Mouse (Mus musculus): ENCODE measurements at regions not wholly inside any gene's neighbourhood (a gene's known extent, or its start where the extent isn't known, plus 50 kb on each side); places are given as distances from the start of the nearest gene placed in this dataset.

DNA sequence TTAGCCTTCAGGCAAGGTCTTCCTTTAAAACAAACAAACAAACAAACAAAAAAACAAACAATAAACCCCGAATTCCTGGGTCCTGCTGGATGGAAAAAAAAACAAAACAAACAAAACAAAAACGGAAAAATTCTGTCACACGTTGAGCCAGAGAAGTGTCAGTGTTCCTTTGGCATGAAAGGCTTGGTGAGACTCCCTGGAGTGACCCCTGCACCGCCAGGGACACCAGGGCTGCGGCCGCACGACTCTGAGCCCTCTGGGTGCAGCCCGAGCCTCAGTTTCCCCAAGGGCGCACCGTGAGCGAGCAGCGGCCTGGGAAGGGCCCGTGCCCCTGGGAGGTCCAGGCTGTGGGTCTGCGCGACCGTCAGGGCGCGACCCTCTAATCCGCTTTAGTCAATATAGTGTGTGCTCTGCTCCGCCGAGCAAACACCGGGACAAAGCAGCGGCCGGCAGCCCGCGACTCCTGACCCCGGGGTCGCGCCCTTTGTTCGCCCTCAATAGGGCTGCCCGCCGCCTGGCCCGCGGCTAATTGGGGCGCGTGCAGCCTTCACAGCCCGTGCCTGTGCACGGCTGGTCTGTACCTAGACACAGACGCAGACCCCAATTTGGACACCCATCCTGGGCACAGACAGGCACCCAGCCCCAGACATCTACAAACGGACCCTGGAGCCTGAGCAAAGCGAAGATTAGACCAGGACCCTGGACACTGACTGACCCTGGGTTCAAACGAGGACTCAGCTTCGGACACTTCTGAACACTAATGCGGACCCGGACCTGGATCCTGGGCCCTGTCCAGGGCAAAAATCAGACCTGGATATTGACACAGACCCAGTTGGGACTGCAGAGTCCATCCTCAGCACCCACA, 74.0 kb upstream of the Ppara start:
- DNase-seq (ENCODE audit: low spot score) = no peak

DNA sequence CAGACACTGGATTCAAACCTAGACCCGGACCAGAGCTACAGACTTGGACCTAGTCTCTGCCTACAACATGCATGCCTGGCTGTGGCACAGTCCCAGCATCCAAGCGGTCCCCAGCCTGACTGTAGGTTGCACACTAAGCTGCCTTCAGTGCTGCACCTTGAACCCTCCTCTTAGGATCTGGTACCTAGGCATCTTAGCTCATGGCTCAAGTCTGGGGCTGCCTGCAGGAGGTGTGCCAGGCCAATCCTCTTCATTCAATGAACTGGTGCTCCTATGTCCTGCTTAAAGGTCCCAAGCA, 73.4 kb upstream of the Ppara start:
- no peak for DNase-seq (ENCODE audit: low spot score)

DNA sequence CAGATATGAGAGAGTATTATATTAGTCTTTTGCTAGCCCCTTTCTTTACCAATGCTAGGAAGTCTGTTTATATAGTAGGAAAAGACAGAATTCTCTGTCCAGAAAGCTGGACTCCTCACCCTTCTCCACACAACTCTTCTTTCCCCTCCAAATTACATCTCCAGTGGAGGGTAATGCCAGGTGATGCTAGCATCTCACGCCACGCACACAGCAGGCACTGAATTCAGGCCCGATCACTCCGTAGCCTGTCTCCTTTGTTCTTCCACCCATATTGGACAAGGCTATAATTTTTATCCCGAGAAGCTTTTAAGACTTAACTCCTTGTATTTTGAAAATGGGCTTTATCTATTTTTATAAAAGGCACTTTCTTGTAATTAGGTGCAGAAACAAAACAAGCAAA, 73.0 kb upstream of the Ppara start:
- DNase-seq (ENCODE audit: low spot score) = no peak

DNA sequence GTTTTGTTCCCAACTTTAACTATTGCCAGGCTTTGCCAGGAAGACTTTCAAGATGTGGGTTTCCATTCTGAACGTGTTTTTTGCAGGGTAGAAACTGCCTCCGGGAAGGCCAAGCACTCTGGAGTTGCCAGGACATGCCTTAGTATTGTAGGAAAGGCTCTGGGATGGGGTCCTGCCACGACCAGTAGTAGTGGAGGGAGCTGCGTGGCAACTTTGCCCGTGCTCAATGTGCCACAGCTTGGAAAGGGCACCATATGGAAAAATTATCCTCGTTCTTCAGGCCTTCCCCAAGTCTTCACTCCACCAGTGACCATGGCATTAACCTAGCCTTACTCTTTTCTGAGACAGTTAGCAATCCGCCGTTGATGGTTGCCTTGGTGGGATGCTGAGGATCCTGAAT, 72.5 kb upstream of the Ppara start:
- DNase-seq (ENCODE audit: low spot score) = no peak

DNA sequence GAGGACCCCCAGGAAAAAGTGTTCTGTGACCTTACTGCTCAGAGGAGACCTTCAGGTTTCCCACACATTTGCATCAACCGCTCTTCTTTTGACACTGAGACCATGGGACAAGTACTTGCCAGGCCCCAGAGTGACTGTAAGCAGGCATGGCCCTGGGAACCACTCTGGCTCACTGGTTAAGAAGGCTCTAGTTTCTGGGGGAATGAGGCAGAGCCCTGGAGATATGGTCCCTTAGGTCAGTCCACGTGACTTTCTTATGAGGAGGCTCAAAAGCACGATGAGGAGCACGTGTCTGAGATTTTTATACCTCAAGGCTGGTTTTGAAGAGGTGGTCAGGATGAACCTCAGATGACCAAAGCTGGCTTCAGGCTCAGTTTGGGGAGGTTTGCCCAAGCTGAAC, 72.1 kb upstream of the Ppara start:
- DNase-seq (ENCODE audit: low spot score) = no peak

DNA sequence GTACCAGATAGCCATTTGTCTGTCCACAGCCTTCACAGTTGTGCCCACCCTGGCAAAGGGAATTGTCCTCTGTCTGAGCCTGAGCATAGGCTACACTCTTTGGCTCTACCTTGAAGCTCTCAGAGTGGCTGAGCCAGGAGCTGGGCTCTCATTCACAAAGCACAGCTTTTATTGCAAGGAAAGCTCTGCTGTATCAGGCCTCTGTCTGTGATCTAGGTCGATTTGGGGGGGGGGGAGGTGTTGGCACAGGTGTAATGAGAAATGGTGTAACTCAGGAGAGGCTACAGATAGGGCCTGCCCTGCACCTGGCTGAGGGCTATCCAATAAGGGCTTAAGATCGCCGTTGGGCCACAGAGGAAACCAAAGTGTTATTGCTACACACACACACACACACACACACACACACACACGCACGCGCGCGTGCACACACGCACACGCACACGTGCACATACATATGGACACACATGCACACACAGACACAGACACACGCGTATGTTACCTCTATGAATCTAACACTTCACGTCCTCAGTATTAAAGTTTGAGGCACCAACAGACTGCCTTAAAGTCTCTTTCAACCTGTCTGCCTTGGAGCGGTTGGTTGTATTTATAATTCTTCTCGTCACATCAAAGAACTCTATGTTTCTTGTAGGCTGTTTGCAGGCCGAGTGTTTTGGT, 70.9 kb upstream of the Ppara start:
- no peak for DNase-seq (ENCODE audit: low spot score)

DNA sequence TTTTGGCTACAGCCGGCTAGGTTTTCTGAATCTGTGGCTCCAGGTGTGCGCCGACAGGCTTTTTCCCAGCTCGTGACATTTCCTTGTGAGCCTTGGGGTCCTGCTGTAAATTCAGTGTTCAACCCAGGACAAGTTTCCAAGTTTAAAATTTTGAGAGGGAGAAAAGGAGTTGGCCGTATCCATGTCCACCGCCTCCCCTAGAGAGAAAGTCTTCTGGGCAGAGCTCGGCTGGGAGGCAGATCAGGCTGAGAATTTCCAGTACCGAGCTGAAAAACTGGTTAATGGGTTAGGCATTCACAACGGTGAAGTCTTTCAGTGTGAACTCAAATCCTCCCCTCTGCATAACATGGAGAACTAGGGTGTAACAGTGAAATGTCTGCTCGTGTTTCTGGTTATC, 70.4 kb upstream of the Ppara start:
- no peak for DNase-seq (ENCODE audit: low spot score)

DNA sequence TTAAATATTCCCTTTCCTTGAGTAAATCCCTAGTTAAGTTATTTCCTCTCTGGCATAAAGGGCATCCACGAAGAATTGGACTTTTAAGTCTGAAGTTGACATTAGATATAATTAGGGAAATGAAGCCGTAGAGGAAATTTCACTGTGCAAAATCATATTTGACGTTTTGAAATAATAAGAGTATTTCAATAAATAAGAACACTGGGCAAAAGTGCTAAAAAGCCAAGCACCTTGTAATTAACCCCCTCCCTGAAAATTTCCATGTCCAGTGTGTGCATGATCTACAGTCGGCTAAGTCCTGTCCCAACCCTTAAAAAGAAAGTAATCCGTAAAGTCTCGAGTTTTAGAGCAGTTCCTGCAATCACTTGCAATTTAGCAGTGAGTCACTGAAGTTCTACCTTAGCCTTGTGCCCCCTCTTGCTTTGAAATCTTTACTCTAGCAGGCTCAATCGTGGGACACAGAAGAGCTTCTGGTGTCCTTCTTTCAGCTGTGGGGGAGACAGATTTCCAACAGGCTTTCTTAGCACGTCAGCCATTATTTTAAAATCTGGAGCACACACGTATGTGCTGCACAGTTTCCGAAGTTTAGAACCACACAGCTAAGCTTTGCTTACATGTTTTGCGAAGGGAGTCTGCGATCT, 69.5 kb upstream of the Ppara start:
- no peak for DNase-seq (ENCODE audit: low spot score)

DNA sequence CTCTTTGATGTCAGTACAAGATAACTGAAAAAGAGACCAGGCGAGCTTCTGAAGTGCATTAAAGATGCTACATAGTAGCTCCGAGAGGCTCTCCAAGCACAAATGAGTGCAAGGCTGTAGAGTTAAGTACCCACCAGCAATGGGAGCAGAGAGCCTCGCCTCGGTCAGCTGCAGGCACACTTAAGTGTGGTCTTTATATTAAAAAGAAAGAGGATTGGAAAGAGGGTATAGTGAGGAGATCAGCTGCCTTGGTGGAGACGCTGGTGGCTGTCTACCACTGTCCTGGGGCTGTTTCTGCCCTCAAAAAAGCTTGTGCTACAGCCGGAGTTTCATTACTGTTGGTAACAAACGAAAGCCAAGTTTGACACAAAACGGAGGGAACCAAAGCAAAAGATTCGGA, 68.3 kb upstream of the Ppara start:
- no peak for DNase-seq (ENCODE audit: low spot score)

DNA sequence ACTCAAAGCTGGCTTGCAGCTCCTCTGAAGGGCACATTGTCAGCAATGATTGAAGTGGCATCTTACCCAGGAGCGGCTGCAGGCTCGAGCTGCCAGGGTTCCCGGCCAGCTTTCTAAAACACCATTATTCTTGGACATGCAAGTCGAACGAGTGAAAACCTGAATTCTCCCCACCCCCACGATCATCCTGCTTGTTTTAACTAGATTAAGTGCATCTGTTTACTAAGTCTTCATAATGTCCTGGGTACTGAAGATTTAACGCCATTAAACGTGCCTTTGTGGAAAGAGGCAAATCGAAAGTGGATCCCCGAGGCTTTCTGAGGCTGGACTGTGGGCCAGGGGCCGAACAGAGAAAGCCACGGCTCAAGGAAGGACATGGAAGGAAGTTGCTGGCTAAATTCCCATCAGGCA, 67.4 kb upstream of the Ppara start:
- DNase-seq (ENCODE audit: low spot score) = no peak

DNA sequence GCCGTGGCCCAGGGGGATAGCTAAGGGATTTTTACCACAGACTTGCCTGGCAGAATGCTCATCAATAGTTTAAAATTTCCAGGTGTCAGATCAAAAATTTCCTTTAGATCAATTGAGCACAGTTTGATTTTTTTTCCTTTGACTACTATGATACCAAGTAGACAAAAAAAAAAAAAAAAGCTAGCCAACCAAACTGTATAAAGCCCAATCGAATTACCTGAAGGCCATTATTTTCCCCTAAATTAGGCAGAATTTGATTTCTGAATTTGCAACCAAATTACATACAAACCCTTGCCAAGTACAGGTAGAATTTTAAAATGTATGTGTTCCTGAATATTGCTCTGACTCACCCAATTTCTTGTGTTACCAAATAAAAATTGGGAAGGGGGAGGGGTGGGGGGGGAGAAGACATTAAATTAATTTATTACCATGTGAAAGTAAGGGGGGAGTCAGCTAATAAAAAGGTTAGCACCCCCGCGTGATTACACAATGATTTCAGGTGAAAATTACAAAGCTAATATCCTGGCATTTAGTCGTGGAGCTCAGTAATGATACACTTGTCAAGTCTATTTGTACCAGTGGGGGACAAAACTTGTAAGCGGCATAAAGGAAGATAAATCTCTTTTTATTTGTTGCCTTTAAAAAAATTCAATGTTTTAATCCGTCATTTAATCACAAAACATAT, 66.7 kb upstream of the Ppara start:
- no peak for DNase-seq (ENCODE audit: low spot score)

DNA sequence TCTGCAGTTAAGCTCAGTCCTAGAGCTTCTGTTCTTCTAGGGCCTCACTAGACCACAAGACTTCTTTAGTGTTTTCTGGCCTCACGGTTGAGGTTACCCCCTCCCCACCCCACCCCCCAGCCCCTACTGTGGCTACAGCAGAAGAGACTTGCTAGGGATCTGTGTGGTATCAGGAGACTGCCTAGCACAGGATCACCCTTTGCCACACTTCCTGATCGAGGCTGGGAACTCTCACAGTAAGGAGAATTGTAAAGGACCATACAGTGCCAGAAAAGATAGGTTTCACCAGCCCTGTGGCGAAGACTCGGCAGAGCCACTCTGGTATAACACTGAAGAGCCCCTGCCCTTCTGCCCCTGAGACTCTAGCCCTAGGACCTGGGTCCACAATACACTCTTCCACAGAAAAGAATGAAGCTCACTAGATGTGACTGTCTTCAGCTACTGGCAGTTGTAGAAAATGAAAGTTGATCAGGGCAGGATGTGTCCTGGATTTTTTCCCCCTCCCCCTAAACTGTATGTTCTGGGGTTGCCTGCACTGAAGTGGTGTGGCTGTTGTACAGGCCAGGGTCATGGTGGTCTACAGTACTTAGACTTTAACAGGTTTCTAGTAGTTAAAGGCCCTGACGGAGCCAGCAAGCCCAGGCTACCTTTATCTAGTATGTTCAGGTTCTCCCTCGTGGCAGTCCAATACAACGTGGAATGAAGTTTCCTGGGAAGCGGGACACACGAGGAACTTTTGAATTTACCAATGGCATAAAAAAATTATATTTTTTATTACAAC, 65.7 kb upstream of the Ppara start:
- DNase-seq (ENCODE audit: low spot score) = no peak

DNA sequence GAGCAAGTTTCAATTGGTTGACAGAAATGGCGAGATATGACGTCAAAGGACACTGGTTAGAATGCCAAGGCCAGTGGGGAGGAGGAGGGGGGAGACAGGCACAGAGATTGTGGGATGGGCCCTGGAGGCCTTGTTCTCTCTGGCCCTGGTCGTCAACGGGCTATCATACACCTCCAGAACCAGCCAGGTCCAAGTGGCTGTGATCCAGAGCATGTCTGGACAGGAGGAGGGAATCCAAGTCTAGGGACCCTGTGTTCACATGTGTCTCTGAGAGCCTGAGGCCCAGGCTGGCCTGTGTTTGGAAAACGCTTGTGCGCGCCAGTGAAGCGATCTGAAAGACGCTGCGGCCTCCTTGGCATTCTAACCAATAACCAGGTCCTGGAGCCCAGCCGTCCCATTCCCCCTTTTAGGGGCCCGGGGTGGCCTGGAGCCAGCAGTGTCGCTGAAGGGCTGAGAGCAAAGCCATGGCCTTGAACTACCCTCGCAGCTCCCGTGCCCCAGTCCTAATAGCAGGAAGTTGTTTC, 65.1 kb upstream of the Ppara start:
- DNase-seq (ENCODE audit: low spot score) = no peak

DNA sequence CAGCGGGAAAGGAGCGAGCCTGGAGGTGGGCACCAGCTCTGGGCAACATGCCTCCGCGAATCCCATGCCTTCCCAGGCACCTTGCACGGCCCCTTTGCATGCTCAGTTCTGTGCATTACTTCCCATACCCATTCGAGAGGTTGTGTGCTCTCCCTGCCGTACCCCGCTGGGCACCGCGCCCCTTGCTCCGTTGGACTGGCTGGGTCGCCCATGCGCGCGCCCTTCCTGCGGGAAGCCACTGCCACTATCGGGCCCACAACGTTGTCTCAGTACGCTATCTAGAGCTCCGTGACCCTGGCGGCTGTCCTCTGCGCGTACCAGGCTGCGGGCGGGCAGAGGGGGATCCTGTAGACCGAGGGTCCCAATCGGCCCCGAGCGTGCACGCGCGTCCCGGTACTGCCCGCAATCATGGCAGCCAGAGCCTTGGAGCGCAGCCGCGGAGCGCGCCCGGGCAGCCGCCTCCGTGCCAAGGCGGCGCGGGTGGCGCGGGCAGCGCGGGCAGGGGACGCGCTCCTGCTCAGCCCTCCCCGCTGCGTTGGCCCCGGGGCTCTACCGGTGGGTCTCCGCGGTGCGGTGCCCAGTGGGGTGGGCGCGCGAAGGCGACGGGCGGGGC, 64.5 kb upstream of the Ppara start:
- DNase-seq (ENCODE audit: low spot score) = peak; percentile 22

DNA sequence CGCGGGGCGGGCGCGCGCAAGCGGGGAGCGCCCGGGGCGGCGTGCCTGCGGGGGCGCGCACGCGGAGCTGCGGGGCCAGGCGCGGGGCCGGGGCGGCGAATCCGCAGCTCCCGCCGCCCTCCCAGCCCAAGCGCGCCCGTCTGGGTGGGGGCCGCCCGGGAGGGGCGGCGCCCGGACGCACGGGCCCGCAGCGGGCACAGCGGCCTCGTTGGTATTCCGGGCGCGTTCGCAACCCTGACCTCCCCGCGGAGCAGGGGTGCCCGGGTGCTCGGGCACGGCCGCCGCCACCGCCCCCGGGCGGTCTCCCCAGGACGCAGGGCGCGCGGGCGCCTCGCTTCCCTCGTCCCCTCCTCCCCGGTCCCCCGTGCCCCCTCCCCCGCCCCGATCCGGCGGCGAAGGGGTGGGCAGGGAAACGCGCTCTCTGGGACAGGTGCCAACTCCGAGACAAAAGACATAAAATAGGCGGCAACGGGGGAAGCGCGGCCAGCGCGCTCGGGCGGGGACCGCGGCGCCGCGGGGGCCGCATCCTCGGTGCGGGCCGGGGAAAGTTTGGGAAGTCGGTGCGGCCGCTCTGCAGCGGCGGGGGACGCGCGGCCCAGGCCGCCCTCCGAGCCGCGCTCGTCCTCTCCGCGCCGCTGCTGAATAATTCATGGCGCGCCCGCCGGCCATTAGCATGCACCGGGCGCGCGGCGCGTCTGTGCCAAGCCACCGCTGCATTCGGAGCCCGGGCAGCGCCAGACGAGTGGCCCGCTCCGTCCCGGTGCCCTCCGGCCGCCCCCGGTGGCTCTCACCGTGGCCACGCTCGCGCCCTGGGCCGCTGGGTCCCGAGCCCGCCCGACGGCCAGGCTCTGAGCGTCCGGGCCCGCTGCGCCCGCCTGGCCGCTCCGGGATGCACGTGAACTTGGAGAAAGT, 63.7 kb upstream of the Ppara start:
- peak; percentile 30 for DNase-seq (ENCODE audit: low spot score)

DNA sequence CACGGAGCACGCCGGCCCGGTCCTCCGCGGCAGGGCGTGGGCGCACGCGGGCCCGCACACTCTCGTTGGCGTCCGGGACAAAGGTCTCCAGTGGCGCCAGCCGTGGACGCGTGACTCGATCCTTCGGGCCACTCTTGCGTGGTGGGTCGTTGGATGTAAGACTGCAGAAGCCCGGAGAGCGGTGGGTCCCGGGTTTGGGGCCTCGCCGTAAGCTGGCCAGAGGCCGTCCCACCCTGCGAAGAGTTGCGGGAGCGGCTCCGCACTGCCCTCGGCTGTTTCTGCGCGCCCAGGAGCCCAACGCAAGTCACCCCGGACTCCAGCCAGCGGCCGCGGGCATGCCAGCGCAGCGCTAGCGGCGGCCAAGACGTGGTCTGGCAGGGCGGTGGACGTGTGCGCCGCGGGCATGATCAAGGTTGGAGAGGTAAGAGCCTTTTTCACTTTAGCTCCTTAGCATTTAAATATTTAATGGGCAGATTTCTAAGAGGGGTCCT, 63.0 kb upstream of the Ppara start:
- DNase-seq (ENCODE audit: low spot score) = no peak

DNA sequence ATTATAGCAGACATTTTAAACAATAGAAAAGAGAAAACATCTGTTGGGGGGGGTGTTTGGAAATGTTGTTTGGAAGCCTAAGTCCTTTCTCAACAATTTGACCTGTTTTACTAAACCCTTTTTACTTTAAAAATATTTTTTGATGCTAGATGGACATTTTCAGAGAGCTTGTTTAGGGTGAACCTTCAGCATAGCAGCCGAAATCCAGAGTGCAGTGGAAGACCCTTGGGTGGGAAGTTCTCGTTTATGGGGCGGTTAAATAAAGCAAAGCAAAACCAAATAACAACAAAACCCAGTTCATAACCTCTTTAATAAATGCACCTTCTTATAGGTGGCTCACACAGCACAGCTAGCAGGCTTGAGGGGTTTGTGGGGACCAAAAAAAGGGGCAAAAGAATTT, 62.4 kb upstream of the Ppara start:
- no peak for DNase-seq (ENCODE audit: low spot score)

DNA sequence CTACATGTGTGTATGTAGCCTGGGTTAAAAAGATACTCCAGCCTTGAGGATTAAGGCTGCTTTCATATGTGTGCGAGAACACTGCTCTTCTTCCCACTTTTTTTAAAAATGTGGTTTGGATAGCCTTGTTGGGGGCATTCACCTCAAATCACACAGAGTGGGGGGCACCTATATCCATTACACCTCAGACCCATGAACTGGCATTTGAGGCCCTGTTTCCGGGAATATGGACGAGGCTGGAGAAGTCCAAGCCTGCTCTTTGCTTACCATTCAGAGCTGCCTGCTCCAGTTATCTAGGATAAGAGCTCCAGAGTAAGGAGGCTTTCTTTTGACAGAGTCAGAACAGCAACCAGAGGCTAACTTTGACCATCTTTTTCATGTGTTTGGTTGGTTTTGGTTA, 61.9 kb upstream of the Ppara start:
- DNase-seq (ENCODE audit: low spot score) = no peak

DNA sequence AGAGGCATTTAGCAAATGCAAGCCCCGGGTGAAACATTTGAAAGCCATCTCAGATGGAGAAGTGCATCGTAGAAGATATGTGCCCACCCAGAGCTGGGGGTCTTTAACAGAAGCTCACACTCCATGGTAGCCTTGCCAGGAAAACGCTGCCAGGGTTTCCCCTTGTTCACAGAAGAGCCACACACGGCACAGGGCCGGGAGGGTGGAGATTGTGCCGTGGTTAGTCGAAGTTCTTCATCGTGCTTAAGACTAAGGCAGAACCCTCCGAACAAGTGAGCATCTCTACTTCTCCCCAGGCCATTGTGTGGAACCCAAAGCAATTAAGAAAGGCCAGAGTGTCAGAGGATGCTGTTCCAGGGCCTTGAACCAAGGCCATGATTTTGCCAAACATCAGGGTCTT, 61.3 kb upstream of the Ppara start:
- no peak for DNase-seq (ENCODE audit: low spot score)
